Mouse (Mus musculus) cortical plate, adult 2 months (tissue): Measurements from ENCODE around the gene Kcnma1.

Experiments
- CTCF ChIP-seq: fragments of 200-500 bp; IDR thresholded peaks from 2 replicates; pipeline ENCODE4 v1.5.1; 2011; ENCODE audit warnings: mild to moderate bottlenecking, control low read depth, low read length; ENCODE audit not compliant: insufficient read depth; ENCODE audit errors: extremely low read depth
- POLR2A ChIP-seq: fragments of 200-500 bp; IDR thresholded peaks from 2 replicates; pipeline ENCODE4 v1.6.1; 2011; ENCODE audit warnings: mild to moderate bottlenecking, low read length, control low read depth; ENCODE audit not compliant: insufficient read depth; ENCODE audit errors: extremely low read depth

GRCm38 (mm10) chr14:23573385-23573784, 440.9 kb downstream of the Kcnma1 start:
- TF ChIP-seq CTCF (no peak), POLR2A (no peak)
